Mouse (Mus musculus) ES-Bruce4 (cell line): ENCODE results near the gene Ywhag.

Experiments used
- CTCF ChIP-seq: IDR thresholded peaks from one replicate; pipeline ENCODE4 v1.8.1; 2011; ENCODE audit warnings: low read depth, low read length
- POLR2A ChIP-seq: IDR thresholded peaks from one replicate; pipeline ENCODE4 v1.8.1; 2011; ENCODE audit warnings: low read length; ENCODE audit not compliant: insufficient read depth

DNA sequence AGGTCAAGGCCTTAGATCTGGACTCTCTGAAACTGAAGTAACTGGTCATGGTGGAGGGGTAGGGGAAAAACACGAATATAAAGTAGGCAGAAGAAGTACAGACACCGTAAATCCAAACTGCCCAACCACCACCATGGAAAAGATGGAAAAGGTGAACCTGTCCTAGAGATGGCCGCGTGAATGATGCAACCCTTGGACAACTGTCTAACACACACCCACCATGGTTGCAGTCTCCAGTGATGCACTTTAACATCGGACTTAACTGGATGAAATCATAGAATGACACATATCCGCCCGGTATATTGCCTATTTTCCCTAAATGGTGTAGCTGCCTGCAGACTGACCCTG lies 734 bp upstream of the Ywhag start:
- TF ChIP-seq CTCF (no peak), POLR2A (no peak)
